Mouse (Mus musculus): ENCODE measurements around the gene Serpinc1. TPM values are rescaled to one million over a fixed set of nuclear protein-coding genes. Genes with fewer than 3 reads are reported as not detected.
A peak's percentile ranks its signal among the peaks of the same experiment; 100 is the strongest.
"Not testable (repeated sequence)": the region's sequence is repeated elsewhere in the genome, so short reads cannot be mapped to it uniquely, and the experiment has no call there.

The Serpinc1 gene
- polyA plus RNA-seq, 1 experiment: 3.3 TPM

DNA sequence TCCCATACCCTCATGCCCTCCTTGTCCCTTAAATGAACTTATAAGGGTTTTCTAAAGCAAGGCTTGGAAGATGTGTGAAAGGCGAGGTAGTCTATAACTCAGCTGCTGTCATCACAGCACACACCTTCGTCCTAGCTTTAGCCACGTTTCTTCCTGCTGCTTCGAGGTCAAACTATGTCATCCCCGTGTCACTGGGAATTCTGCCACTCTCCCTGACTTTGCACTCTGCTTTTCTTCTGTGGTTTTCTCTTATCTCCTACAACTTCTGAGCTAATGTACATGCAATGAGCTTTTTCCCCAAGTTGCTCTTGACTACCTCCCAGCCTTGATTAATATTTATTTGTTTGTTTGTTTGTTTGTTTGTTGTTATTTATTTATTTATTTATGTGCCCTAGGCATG is 1.6 kb downstream of the Serpinc1 start:
- TF ChIP-seq CTCF (conservative IDR thresholded peaks at IDR 0.05; ENCODE audit: insufficient read depth, insufficient read length, low read depth, low read length) (no peak), POLR2A (IDR thresholded peaks at IDR 0.05; ENCODE audit: low read depth, low read length) (no peak)
- Histone ChIP-seq H3K4me1 (ENCODE audit: control insufficient read depth, insufficient read depth, low read length) (no peaks in the 10 kb centered on the region; the same call in 1 of the 2 replicates), H3K36me3 (ENCODE audit: control insufficient read depth, insufficient read depth, low read length) (no peaks in the 10 kb centered on the region), H3K27ac (ENCODE audit: insufficient read depth, low read depth, low read length) (no peak overlapping the region), H3K27me3 (replicated peaks; ENCODE audit: control insufficient read depth, insufficient read depth, low read length) (no peaks in the 10 kb centered on the region), H3K4me3 (ENCODE audit: insufficient read depth, low read depth, low read length) (no peak overlapping the region)
- 52% methylated on average over 5 of the region's 5 CpGs for WGBS
- no peak for DNase-seq

DNA sequence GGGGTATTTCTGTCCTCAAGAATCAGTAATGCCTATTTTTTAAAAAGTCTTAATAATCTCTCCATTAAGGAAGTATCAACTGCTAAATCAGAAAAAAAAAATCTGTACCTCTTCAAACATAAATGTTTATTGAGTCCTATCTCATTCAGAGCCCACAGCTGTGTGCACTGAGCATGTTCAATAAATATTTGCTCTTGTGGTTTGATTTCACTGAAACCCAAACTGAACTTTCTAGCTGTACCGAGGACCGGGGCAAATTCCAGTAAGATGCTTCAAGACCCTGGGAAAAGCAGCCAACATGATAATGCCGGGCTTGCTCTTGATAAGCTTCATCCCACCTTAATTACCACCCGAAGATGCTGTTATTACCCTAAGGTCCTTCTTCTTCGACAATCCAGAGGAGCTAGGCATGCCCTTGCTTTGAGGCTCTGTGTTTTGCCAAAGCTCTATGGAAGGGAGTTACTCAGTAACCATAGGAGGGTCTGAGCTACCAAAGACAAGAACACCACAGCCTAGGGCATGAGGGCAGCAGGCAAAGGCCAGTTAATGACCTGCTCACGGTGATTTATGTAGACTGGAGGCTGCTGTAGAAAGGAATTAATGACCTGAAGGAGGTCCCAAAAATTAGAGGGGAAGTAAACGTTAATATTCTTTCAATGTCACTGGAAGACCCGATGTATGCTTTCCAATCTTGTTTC is 2.3 kb downstream of the Serpinc1 start:
- no peak overlapping the region for H3K27ac ChIP-seq (ENCODE audit: insufficient read depth, low read depth, low read length)
- no peak for TF ChIP-seq POLR2A (IDR thresholded peaks at IDR 0.05; ENCODE audit: low read depth, low read length)
- no peak for TF ChIP-seq CTCF (conservative IDR thresholded peaks at IDR 0.05; ENCODE audit: insufficient read depth, insufficient read length, low read depth, low read length)
- H3K27me3 ChIP-seq (replicated peaks; ENCODE audit: control insufficient read depth, insufficient read depth, low read length): no peaks in the 10 kb centered on the region
- DNase-seq: peak; percentile 68
- 29% methylated on average over 8 of the region's 8 CpGs for whole genome bisulfite sequencing
- H3K4me1 ChIP-seq (ENCODE audit: control insufficient read depth, insufficient read depth, low read length): no peaks in the 10 kb centered on the region; the same call in 1 of the 2 replicates
- no peak overlapping the region for H3K4me3 ChIP-seq (ENCODE audit: insufficient read depth, low read depth, low read length)
- no peaks in the 10 kb centered on the region for H3K36me3 ChIP-seq (ENCODE audit: control insufficient read depth, insufficient read depth, low read length)

DNA sequence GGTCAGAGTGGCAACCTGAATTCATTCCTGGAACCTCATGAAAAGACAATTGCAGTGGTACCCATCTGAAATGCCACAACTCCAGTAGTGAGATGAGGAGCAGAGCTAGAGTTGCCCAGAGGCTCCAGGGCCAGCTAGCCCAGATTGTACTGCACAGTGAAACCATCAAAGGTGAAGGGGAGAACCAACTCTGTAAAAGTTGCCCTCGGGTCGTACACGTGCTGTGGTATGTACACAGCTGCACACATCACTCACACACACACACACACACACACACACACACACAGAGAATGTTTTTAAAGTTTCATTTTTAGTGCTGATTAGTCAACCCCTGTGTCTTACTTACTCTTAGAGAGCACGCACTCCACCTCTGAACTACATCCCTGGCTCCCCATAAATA is 3.0 kb downstream of the Serpinc1 start:
- no peaks in the 10 kb centered on the region; the same call in 1 of the 2 replicates for H3K4me1 ChIP-seq (ENCODE audit: control insufficient read depth, insufficient read depth, low read length)
- no peak for DNase-seq
- no peak overlapping the region for H3K27ac ChIP-seq (ENCODE audit: insufficient read depth, low read depth, low read length)
- TF ChIP-seq CTCF (conservative IDR thresholded peaks at IDR 0.05; ENCODE audit: insufficient read depth, insufficient read length, low read depth, low read length): no peak
- no peak for TF ChIP-seq POLR2A (IDR thresholded peaks at IDR 0.05; ENCODE audit: low read depth, low read length)
- no peaks in the 10 kb centered on the region for H3K27me3 ChIP-seq (replicated peaks; ENCODE audit: control insufficient read depth, insufficient read depth, low read length)
- no peaks in the 10 kb centered on the region for H3K36me3 ChIP-seq (ENCODE audit: control insufficient read depth, insufficient read depth, low read length)
- WGBS: 66% methylated on average over 4 of the region's 4 CpGs
- H3K4me3 ChIP-seq (ENCODE audit: insufficient read depth, low read depth, low read length): no peak overlapping the region

DNA sequence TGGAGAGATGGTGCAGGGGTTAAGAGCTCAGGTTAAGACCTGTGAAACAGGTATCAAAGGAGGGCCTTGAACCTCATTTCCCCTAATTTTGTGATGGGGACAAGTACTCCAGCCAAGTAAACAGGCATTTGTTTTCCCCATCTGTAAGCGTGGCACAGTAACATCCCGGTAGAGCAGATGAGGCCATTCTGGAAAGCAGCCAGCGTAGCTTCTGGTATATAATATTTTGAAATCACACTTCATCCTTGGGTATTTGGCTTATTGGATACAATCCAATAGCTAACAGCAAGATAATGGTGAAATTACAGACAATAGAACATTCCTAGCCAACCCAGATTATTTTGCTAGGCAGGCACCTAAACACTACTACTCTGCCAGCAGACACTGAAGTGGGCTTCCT is 4.5 kb downstream of the Serpinc1 start:
- Histone ChIP-seq H3K27ac (ENCODE audit: insufficient read depth, low read depth, low read length) (no peak overlapping the region), H3K36me3 (ENCODE audit: control insufficient read depth, insufficient read depth, low read length) (no peaks in the 10 kb centered on the region), H3K27me3 (replicated peaks; ENCODE audit: control insufficient read depth, insufficient read depth, low read length) (no peaks in the 10 kb centered on the region), H3K4me3 (ENCODE audit: insufficient read depth, low read depth, low read length) (no peak overlapping the region), H3K4me1 (ENCODE audit: control insufficient read depth, insufficient read depth, low read length) (no peaks in the 10 kb centered on the region; the same call in 1 of the 2 replicates)
- TF ChIP-seq POLR2A (IDR thresholded peaks at IDR 0.05; ENCODE audit: low read depth, low read length): no peak
- no peak for TF ChIP-seq CTCF (conservative IDR thresholded peaks at IDR 0.05; ENCODE audit: insufficient read depth, insufficient read length, low read depth, low read length)
- 86% methylated on average over 3 of the region's 3 CpGs for WGBS
- DNase-seq: no peak

DNA sequence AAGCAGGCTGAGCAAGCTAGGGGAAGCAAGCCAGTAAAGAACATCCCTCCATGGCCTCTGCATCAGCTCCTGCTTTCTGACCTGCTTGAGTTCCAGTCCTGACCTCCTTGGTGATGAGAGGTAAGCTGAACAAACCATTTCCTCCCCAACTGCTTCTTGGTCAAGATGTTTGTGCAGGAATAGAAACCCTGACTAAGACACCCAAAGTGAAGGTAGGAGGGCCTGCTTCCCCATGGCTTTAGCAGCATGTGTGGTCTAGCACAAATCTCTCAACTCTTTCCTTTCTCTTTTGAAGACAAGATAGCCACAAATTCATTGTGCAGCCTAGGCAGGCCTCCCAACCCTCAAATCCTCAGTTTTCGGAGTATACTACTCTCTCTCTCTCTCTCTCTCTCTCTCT is 6.3 kb downstream of the Serpinc1 start:
- not testable (repeated sequence) for H3K4me3 ChIP-seq (ENCODE audit: insufficient read depth, low read depth, low read length); H3K27ac ChIP-seq (ENCODE audit: insufficient read depth, low read depth, low read length); H3K27me3 ChIP-seq (replicated peaks; ENCODE audit: control insufficient read depth, insufficient read depth, low read length); H3K36me3 ChIP-seq (ENCODE audit: control insufficient read depth, insufficient read depth, low read length); H3K4me1 ChIP-seq (ENCODE audit: control insufficient read depth, insufficient read depth, low read length); DNase-seq
- WGBS: 96% methylated on average over 1 of the region's 1 CpGs

DNA sequence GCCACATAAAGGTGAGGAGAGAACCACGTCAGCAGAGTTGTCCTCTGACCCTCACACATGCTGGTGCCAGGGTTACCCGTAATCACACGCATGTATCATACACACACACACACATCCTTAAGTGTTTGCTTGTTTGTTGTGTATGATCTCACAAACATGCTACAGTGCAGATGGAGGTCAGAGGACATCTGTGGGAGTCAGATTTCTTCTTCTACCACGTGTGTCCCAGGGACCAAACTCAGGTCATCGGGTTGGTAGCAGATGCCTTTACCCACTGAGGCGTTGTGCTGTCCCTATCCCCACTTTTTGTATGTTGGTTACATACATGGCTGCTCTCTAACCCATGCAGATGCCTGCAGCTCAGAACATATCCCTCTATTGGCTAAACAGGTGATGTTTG is 7.1 kb downstream of the Serpinc1 start:
- TF ChIP-seq CTCF (conservative IDR thresholded peaks at IDR 0.05; ENCODE audit: insufficient read depth, insufficient read length, low read depth, low read length) (no peak), POLR2A (IDR thresholded peaks at IDR 0.05; ENCODE audit: low read depth, low read length) (no peak)
- no peak for DNase-seq
- Histone ChIP-seq H3K27ac (ENCODE audit: insufficient read depth, low read depth, low read length) (no peak overlapping the region), H3K27me3 (replicated peaks; ENCODE audit: control insufficient read depth, insufficient read depth, low read length) (no peaks in the 10 kb centered on the region), H3K4me3 (ENCODE audit: insufficient read depth, low read depth, low read length) (no peak overlapping the region), H3K4me1 (ENCODE audit: control insufficient read depth, insufficient read depth, low read length) (no peaks in the 10 kb centered on the region; the same call in 1 of the 2 replicates), H3K36me3 (ENCODE audit: control insufficient read depth, insufficient read depth, low read length) (no peaks in the 10 kb centered on the region)
- 72% methylated on average over 6 of the region's 6 CpGs for WGBS

DNA sequence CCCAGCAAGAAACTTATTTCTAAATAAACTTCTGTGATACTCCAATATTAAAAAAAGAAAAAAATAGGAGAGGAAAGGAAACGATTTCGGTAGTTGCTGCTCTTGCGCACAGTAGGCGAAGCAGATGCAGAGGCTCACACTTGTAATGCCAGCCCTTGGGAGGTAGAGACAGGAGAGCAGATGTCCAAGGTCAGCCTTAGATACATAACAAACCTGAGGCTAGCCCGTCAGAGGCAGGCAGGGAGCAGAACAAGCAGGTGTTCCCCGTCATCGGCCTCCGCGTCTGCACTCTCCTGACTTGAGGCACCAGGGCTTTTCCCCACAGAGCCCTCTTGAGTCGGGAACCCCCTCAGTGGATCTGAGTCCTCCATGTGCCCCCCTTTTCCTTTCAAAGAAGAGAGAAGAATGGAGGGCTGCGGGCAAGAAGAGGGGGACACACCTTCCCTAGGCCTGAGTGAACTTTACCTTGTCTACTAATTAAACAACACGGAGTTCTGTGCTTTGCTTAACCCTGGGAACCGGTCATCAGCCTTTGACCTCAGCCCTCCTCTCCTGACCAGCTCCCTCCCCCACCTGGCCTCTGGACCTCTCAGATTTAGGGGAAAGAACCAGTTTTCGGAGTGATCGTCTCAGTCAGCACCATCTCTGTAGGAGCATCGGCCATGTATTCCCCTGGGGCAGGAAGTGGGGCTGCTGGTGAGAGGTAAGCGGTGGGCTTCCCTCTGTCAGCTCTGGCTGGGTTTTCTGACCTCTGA is 8.7 kb downstream of the Serpinc1 start:
- peak; percentile 43 for DNase-seq
- Histone ChIP-seq H3K27ac (ENCODE audit: insufficient read depth, low read depth, low read length) (no peak overlapping the region), H3K36me3 (ENCODE audit: control insufficient read depth, insufficient read depth, low read length) (no peaks in the 10 kb centered on the region), H3K4me1 (ENCODE audit: control insufficient read depth, insufficient read depth, low read length) (no peaks in the 10 kb centered on the region; the same call in 1 of the 2 replicates), H3K27me3 (replicated peaks; ENCODE audit: control insufficient read depth, insufficient read depth, low read length) (no peaks in the 10 kb centered on the region), H3K4me3 (ENCODE audit: insufficient read depth, low read depth, low read length) (no peak overlapping the region)
- no peak for TF ChIP-seq POLR2A (IDR thresholded peaks at IDR 0.05; ENCODE audit: low read depth, low read length)
- TF ChIP-seq CTCF (conservative IDR thresholded peaks at IDR 0.05; ENCODE audit: insufficient read depth, insufficient read length, low read depth, low read length): no peak
- WGBS: 72% methylated on average over 17 of the region's 17 CpGs
